Mouse (Mus musculus) spleen, adult 18-20 months (tissue): ENCODE data around the gene Gm20388.

Source experiments
- DNase-seq, 2 experiments: peaks; one replicate each; pipeline ENCODE4 v3.0.0; 2022; ENCODE audit warnings: mixed read lengths in 2 of 2

Gm20388 gene

DNA sequence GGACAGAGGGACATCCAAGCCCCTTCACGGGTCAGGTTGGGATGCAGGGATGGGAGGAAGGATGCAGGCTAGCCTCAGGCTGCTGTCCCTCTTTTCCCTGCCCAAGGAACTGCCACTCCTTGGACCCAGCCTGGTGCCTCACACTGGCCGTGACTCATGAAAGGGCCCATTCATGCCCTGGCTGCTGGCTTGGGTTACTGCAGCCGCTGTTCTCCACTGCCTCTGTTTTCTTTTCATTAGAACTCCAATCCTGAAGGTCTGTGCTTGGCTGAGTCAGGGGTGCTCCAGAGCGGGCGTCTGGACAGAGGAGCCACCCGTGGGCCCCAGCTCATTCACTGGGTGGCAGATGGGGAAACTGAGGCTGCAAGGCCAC lies 2314.0 kb downstream of the Gm20388 start:
- no peak for DNase-seq

DNA sequence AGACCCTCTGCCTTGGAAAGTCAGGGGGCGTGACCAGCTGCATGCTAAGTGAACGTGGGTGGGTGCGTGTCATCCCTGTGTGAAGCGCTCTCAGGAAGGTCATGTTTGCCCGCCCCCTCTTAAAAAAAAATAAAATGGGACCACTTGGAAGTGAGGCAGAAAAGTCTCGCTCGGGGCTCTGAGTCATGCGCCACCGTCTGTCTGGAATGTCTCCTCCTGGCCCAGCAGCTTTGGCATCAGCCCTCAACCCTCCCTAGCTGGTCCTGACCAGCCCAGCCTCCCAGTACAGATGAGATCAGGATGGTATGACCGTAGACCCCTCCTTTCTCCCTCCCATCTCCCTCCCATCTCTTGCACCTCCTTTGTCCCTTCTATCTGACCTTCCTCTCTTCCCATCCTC lies 2314.8 kb downstream of the Gm20388 start:
- DNase-seq, result no peak

DNA sequence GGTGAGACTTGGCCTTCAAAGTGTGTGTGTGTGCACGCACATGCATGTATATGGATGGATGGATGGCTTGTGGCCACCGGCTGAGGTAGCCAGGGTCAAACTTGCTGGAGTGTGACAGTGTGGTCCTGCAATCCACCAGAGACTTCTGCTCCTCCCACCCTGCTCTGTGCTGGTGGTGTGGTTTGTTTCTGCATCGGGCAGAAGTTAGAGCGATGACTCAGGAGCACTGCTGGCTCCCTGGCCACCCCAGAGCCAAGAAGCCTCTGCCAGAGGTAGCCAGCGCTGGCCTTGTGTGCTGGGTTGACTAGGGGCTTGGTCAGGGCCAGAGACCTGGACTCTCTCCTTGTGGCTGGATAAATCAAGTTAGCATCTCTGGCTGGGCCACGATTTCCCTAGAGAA lies 2316.7 kb downstream of the Gm20388 start:
- DNase-seq, result no peak

DNA sequence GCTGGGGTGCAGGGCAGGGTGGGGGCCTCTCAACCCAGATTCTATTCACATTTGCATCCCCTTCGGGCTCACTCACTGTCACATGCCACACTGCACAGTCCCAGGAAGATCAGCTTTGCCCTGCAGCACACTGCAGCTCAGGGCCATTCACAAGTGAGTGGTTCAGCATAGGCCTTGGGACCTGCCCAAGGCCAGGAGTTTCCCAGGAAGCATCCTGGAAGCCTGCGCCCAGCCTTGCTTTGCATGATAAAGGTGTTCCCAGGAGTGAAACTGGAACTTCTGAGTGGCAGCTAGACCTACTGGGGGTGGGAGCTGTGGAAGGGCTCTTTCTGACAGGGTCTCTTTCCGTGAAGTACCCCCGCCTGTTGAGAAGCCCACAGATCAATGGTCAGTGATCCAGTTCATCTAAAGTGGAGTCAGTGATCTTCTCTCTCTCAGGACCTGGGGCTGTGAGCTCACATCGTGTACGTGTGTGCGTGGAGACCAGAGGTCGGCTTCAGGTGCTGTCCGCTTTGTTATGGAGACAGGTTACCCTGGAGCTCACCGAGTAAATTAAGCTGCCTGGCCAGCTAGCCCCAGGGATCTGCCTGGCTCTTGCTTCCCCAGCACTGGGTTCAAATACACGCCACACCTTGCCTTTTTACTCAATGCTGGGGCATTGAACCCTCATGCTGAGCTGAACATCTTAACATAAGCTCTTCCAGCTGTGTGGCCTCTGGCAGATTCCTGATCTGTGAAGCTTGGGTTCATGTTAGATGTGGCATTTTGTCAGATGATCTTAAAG lies 2318.3 kb downstream of the Gm20388 start:
- no peak for DNase-seq

DNA sequence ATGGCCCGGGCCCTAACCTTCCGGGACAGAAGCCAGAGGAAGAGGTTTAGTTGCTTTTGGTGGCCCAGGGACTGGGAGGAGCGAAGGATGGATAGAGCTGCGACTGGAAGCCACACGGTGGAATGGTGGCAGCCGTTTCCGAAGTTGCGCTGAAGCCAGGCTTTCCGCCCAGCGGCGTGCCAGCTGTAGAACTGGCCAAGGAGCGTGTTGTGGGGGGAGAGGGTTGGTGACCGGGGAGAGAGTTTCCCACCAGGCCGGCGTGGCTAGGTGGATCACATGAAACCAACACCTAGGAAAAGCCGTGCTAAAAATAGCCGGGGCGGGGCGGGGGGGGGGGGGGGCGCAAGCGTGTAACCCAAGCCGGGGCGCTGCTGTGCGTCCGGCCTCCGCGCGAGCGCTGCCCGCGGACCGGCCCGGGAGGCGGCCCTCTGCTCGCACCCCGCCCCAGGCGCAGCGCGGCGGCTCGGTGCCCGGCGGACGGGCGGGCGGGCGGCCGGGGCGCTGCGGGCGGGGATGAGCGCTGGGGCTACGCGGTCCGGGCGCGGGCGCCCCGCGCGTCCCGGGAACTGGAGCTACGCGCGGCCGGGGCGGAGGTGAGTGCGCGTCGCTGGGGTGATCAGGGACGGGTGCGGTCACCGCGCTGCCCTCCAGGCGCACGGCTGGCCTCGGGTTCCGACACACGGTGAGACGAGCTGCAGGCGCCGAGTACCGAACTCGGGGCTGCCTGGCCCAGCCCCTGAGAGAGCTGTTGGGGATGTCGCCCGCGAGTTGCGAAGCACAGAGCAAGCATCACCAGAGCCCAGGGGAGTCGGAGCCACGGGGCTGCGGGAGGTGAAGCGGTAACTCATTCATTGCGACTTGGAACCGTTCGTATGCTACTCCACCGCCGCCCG lies 2319.4 kb downstream of the Gm20388 start:
- DNase-seq, result no peak

DNA sequence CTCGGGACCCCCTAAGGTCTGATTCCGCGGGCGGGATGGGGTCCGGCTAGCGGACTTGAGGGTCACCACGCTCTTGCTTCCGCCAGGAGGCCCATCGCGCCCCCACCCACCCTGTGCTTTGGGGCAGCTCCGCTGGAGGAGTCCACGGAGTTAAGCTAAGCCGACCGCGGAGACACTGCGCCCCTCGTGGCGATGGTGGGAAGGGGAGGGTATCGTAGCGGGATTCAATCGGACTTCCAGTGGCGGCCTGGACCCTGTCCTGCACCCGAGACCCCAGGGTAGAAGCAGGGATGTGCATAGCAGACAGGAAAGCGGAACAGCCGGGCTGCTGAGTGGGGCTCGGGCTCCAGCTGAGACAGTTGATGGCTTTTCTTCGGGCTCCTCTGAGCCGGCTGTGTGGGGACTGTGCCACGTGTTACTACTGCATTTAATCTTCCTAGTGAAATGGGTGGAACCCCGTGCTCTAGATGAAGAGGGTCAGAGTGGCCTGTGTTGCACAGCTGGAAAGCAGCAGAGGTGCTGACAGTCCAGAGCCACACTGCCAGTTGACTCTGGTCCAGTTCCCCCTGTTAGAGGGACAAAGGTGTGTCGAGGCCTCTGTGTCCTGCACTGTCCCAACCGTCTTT lies 2320.2 kb downstream of the Gm20388 start:
- DNase-seq, result peak in 1 of 2 experiments; percentile 53

DNA sequence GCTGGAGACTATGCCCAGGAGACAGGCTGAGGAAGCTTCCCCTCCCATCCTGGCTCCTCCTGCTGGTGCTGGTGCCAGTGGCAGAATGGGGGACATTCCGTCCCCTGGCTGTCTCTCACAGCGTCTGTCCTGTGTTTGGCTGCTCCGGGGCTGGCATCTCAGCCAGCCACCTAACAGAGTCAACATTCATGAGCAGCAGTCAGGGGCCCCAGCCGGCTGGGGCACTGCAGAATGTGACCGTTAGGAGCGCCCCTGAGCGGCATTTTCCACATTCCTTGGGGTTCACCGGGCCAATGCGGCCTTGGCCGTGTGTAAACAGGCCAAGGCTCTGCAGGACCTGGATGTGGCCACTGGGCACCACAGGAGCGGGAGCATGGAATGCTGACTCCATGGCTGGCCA lies 2323.4 kb downstream of the Gm20388 start:
- no peak for DNase-seq

DNA sequence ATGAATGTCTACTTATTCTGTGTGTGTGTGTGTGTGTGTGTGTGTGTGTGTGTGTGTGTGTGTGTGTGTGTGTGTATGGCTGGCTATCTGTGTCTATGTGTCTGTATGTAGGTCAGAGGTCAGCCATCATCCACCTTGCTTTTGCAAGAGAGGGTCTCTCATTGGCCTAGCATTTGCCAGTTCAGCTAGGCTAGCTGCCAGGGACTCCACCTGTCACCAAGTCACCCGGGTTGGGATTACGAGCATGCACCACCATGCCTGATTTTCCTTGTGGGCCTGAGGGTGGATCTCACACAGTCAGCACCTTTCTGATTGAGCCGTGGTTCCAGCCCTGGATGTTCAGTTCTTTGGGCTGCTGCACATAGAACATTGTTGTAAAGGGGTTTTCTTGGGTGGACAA lies 2325.9 kb downstream of the Gm20388 start:
- no peak for DNase-seq

DNA sequence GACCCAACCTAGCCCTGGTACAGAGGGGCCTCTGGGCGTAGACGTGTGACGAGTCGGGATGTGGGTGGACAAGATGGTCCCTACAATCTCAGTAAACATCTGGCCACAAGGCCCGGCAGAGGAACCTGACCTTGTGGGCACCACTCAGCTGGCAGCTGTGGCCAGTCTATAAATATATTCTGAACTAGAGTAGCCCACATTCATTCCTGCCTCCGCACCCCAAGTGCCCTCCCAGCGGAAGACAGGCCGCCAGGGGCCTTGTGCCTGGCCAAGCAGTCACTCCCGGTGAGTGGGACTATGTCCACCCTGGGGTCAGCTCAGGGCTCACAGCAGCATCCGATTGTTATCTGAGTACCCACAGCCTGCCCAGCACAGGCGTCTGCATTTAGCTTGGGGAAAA lies 2327.6 kb downstream of the Gm20388 start:
- no peak for DNase-seq

DNA sequence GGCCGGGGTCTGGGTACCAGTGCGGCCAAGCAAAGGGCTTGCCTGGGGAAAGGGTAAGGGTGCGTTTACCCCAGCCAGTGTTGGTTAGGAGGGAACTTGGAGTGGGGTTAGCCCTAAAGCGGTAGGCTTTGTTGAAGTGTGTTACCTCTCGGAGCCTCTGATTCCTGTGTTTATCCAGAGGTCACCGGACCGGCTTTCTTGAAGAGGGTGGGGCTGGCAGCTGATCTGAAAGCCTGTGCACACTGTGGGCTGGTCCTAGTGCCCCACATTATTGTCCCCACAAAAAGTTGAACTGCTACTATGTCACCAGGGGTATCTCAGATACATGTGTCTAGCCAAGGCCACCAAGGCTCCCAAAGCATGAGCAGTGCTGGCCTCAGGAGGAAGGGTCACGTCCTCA lies 2328.1 kb downstream of the Gm20388 start:
- no peak for DNase-seq

DNA sequence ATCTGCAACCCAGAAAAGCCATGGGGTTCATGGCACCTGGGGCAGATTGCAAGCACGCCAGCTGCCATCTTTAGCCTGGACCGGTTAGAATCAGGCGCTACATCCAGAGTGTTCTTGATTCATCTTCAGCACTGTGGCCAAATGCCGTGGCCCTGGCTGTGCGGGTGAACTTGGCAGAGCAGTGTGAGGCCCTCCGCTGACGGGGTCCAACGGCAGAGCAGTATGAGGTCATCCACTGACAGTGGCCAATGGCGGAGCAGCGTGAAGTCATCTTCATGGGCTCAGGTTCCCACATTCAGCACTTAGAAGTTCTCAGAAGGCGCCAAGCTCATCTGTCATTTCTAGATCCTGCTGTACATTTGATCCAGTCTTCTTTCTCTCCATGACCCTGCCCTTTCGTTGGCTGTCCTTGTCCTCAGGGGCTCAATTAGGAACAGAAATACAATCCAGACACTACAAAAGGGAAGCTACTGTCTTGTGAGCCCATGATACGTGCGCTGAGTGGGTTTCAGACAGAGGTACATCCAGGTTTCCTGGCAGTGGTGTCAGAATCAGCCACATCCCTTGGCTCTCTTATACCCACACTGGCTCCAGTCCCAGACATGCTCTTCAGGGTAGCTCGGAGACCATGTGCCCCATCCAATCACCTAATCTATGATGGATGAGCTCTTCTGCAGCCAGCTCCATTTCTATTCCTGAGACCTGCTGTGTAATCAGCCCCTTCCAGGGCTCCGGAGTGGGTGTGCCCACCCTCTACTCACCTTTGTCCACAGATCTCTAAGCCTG lies 2329.8 kb downstream of the Gm20388 start:
- DNase-seq, result no peak

DNA sequence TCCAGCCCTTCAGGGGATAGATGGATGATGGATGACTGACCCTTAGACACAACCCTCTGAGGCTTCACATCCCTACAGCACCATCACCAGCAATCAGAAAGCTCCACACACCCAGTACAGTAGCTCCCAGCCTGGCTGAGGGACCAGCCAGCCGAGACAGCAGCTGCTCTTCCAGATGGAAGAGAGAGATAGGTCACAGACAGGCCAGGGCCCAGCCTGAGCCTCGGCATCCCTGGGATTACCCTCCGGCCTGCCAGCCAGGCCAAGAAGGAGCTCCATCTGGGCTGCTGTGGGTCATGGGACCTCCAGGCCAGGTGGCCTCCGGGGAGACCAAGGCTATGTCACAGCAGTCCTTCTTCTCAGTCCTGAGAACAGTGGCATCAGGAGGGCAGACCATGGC lies 2332.7 kb downstream of the Gm20388 start:
- no peak for DNase-seq

DNA sequence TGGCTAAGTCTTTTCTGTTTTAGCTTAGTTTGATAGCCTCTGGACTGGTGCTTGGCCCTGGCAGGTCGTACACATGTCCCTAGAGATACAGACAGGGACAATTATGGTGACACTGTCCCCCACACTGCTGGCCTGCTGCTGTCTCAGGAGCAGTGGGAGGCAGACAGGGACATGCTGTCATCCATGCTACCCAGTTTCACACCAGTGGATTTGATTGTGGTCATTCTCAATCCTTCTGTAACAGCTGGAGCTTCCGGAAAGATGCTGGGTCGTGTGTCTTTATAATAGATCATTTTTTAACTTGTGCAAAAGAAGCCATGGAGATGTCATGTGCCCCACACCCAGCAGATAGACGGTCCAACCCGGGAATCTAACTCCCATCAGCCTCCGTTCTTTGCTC lies 2334.5 kb downstream of the Gm20388 start:
- DNase-seq, result no peak

DNA sequence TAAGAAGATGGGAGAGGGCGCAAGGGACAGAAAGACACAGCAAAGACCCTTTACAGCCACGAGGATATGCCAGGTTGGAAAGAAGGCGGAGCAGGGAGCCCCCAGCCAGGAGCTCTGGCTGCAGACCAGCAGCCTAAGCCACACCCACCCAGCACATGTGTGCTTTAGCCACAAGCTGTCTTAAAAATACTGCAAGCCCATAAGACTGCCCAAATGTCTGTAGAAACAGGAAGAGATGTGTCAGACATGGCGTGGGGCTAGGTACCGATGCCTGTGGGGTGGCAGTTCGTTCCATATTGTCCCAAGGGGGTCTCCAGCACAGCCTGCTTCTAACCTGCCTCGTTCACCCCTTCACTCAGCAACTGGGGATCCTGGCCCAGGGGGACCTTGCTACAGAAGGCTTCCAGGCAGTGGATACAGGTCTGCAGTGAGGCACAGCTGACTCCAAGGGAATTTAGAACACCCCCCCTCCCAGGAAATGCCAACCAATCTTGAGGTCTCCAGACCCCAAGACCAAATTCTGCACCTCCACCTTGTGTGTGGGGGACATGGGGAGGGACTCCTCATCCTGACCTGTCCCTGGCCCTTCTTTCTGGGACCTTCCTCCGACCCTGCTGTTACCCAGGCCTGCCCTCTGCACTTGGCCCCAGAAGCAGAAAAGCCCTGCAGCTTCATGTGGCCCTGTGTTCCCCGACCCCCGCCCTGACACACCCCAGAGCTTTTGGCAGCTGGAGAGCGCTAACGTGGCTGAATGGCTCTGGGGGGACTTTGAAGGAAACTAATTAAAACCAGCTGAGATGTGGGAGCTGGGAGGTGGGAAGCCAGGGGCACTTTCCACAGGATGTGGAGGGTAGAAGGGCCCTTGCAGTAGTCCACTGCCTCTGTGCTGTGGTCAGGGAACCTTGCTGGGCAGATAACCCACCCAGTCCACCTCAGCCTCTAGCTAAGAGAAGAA lies 2335.9 kb downstream of the Gm20388 start:
- DNase-seq, result no peak

DNA sequence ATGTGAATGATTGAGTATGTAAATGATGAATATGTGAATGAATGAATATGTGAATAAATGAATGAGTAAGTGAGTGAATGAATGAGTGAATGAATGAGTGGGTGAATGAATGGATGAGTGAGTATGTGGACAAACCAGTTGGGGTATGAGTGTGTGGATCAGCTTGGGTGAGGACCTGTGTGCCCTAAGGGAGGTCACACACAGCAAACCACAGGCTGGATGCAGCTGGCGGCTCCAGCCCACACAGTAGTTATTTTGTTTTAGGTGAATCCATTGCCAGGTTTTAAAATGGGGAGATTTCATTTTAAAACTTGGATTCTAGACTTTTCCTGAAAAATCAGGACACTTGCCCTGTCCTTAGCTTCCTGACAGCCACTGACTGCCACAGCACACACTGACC lies 2341.1 kb downstream of the Gm20388 start:
- DNase-seq, result no peak

DNA sequence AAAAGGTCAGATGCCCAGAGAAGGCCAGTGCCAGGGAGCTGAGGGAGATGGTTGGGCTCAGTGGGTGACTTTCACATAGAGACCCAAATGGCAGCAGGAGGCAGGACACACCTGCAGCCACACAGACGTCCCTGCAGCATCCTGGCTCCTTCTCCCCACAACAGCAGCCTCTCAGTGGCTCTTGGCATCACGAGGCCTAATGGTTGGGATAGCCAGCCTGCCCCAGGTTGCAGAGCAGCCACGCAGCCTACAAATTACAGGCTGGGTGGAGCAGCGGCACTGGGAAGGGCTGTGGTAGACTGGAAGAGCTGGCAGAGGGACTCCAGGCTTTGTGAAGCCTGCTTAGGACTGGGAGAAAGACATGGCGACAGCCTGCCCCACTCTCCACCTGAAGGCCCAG lies 2341.7 kb downstream of the Gm20388 start:
- no peak for DNase-seq

DNA sequence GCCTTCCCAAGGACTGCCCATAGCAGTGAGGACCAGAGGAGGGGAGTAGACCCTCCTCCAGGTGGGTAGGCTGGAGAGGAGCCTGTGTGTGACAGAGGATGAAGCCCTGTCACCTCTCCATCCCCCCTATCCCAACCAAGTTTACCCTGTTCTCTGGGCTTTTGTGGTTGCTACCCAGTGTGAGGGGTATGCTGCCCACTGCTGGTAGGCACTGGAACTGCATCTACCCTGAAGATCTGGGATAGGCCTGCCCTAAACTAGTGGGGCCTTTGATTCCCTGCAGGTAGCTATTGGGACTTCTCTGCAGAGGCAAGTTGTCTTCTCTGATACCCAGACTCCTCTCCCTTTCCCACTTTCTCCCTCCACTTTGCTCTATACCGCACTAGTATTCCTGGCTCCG lies 2348.7 kb downstream of the Gm20388 start:
- peak; percentile 24 to 65 for DNase-seq

DNA sequence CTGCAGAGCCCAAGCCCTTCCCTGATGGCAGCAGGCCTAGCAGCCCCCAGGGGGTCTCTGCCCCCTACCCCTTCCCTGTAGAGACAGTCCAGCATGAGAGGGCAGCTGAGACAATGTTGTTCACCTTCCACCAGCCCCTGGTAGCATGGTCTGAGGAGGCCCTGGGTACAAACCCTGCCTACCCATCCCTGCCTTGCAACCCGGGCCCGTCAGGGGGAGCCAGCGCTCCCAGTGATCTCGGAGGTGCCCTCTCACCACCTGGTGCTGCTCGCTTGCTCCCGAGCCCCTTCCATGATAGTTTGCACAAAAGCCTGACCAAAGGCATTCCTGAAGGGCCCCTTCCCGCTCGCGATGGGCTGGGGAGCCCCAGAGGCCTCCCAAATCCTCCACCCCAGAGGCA lies 2350.1 kb downstream of the Gm20388 start:
- DNase-seq, result no peak

DNA sequence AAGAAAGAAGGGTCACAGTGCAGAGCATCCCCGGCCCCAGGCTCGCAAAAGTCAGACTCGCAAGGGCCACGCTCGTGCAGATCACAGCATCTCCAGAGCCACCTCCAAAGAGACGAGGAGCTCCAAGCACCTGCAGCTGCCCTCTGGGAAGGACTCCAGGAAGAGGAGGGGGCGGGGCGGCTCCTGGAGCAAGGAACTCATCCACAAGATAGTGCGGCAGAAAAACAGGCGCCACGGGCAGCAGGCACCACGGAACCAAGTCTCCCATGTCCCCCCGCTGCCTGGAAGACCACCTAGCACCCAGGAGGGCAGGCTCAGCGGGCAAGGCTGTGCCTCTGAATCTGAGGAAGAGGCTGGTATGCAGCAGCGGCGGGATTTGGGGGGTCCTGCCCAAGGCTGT lies 2352.2 kb downstream of the Gm20388 start:
- DNase-seq, result no peak

DNA sequence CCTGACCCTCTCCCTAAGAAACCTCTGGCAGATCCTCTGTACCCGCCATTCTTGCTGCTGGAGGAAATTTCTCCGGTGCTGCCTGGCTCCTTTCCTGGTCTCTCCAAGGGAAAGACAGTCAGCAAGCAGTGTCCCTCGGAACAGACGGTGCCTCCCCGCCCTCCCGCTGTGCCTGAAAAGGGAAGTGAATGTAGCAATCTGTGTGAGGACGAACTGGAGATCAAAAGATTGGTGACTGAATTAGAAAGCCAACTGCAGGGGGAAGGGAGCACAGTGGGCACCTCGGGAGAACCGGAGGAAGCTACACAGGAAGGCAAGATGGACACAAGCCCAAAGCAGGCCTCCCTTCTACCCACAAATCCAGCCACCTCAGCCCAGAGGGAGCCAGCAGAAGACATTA lies 2353.6 kb downstream of the Gm20388 start:
- no peak for DNase-seq

DNA sequence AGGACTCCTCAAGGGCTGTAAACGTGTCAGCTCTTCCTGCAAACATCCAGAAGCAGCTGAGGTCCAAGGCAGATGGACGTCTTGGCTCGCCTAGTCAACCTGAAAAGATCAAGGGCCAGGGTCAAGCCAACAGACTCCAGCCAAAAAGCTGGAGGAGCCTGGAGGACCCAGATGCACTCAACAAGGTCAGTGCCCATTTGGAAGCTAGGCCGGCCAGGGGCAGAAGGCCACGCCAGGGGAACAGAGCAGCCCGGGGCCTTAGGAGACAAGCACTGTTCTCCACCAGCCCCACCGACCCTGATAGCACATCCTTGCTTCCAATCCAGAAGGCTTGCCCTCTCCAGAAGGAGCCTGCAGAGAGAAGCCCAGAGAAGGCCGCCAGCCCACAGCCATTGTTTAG lies 2354.9 kb downstream of the Gm20388 start:
- DNase-seq, result no peak

DNA sequence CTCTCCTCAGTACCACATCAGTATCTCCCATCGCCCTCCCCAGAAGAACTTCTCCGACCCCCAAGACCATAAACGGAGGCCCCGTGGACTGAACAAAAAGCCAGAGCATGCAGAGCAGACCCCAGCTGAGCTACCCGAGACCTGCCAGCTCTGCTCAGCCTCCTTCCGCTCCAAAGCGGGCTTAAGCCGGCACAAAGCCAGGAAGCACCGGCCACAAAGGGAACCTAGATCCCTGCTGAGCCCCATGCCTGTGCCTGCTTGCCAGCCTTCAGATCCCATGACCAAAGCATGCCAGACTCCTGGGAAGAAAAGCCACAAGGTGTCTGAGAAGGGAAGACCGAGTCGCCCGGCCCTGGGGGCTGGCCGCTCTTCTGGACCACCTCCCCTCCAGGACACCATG lies 2356.2 kb downstream of the Gm20388 start:
- DNase-seq, result no peak
